Mouse (Mus musculus): ENCODE measurements around the gene Ube2h.
"Not testable (repeated sequence)": the region's sequence is repeated elsewhere in the genome, so short reads cannot be mapped to it uniquely, and the experiment has no call there.

Ube2h gene

GRCm38 (mm10) chr6:30304399-30304917 lies at the start of gene Ube2h:
TSS of gene Ube2h (minus strand) at chr6:30304539.
- in situ Hi-C loops (cut with MboI; ENCODE audit: unreplicated experiment in 2 of 2), result no loop called here

- in situ Hi-C loops (cut with MboI; ENCODE audit: unreplicated experiment in 2 of 2), result loop anchor here (10.0 to 25.0 kb wide), 2 partner anchors 266 to 369 kb away; no protein-coding TSS in a partner anchor
Measured at GRCm38 (mm10) chr6:30353661-30354060, 49.3 kb upstream of the Ube2h start.

GRCm38 (mm10) chr6:30352762-30353161 lies 48.4 kb upstream of the Ube2h start:
- in situ Hi-C loops (cut with MboI; ENCODE audit: unreplicated experiment in 2 of 2), result loop anchor here (10.0 to 25.0 kb wide), 2 partner anchors 265 to 368 kb away; no protein-coding TSS in a partner anchor

- in situ Hi-C loops (cut with MboI; ENCODE audit: unreplicated experiment in 2 of 2), result loop anchor here (10.0 to 25.0 kb wide), 2 partner anchors 264 to 366 kb away; no protein-coding TSS in a partner anchor
Measured at GRCm38 (mm10) chr6:30351290-30351689, 47.0 kb upstream of the Ube2h start.

GRCm38 (mm10) chr6:30347288-30347801 lies 43.0 kb upstream of the Ube2h start:
- in situ Hi-C loops (cut with MboI; ENCODE audit: unreplicated experiment in 2 of 2), result loop anchor here in 1 of 2 experiments (5.0 kb wide), 1 partner anchor 140 kb away; no protein-coding TSS in a partner anchor

GRCm38 (mm10) chr6:30346737-30347136 lies 42.4 kb upstream of the Ube2h start:
- in situ Hi-C loops (cut with MboI; ENCODE audit: unreplicated experiment in 2 of 2), result loop anchor here in 1 of 2 experiments (5.0 kb wide), 1 partner anchor 139 kb away; no protein-coding TSS in a partner anchor

GRCm38 (mm10) chr6:30344032-30344431 lies 39.7 kb upstream of the Ube2h start:
- in situ Hi-C loops (cut with MboI; ENCODE audit: unreplicated experiment in 2 of 2), result no loop called here

- in situ Hi-C loops (cut with MboI; ENCODE audit: unreplicated experiment in 2 of 2), result no loop called here
Measured at GRCm38 (mm10) chr6:30340231-30340873, 36.0 kb upstream of the Ube2h start.

GRCm38 (mm10) chr6:30336912-30337311 lies 32.6 kb upstream of the Ube2h start:
- in situ Hi-C loops (cut with MboI; ENCODE audit: unreplicated experiment in 2 of 2), result no loop called here

- in situ Hi-C loops (cut with MboI; ENCODE audit: unreplicated experiment in 2 of 2), result no loop called here
Measured at GRCm38 (mm10) chr6:30332262-30332661, 27.9 kb upstream of the Ube2h start.

- in situ Hi-C loops (cut with MboI; ENCODE audit: unreplicated experiment in 2 of 2), result no loop called here
Measured at GRCm38 (mm10) chr6:30330706-30331105, 26.4 kb upstream of the Ube2h start.

GRCm38 (mm10) chr6:30325932-30326501 lies 21.7 kb upstream of the Ube2h start:
- in situ Hi-C loops (cut with MboI; ENCODE audit: unreplicated experiment in 2 of 2), result no loop called here

GRCm38 (mm10) chr6:30321002-30321401 lies 16.7 kb upstream of the Ube2h start:
- in situ Hi-C loops (cut with MboI; ENCODE audit: unreplicated experiment in 2 of 2), result no loop called here

GRCm38 (mm10) chr6:30319216-30319615 lies 14.9 kb upstream of the Ube2h start:
- in situ Hi-C loops (cut with MboI; ENCODE audit: unreplicated experiment in 2 of 2), result no loop called here

GRCm38 (mm10) chr6:30312006-30312405 lies 7.7 kb upstream of the Ube2h start:
- in situ Hi-C loops (cut with MboI; ENCODE audit: unreplicated experiment in 2 of 2), result no loop called here

- in situ Hi-C loops (cut with MboI; ENCODE audit: unreplicated experiment in 2 of 2), result no loop called here
Measured at GRCm38 (mm10) chr6:30308751-30309150, 4.4 kb upstream of the Ube2h start.

GRCm38 (mm10) chr6:30307691-30308090 lies 3.4 kb upstream of the Ube2h start:
- in situ Hi-C loops (cut with MboI; ENCODE audit: unreplicated experiment in 2 of 2), result no loop called here

- in situ Hi-C loops (cut with MboI; ENCODE audit: unreplicated experiment in 2 of 2), result not testable (repeated sequence)
Measured at GRCm38 (mm10) chr6:30303771-30304398, 454 bp downstream of the Ube2h start.

GRCm38 (mm10) chr6:30302781-30303631 lies 1.3 kb downstream of the Ube2h start:
- in situ Hi-C loops (cut with MboI; ENCODE audit: unreplicated experiment in 2 of 2), result no loop called here

GRCm38 (mm10) chr6:30302156-30302555 lies 2.2 kb downstream of the Ube2h start:
- in situ Hi-C loops (cut with MboI; ENCODE audit: unreplicated experiment in 2 of 2), result no loop called here

Data from v-Abl transformed pro-B cells (cell line).